In genomic region chr13:9817356-9817755, GRCm38 (mm10) we compare ENCODE assay signal across 14 mouse cellular contexts. TPM values are rescaled to one million over a fixed set of nuclear protein-coding genes. Genes with fewer than 3 reads are reported as not detected.
A peak's percentile ranks its signal among the peaks of the same experiment; 100 is the strongest.
DNase-seq lines count a peak whose midpoint lies in the region; TF ChIP-seq lines count a peak whose summit lies in the region.
"Had no signal": no experiment of that assay in that cellular context is flagged by ENCODE, and none has a peak within 500 bp of the region (broad histone marks: within the 10 kb centered on the region; RNA-seq: fewer than 3 reads in every experiment).

No protein-coding gene starts in this region.

- TF ChIP-seq CTCF in brain, embryonic 14.5 days (IDR thresholded peaks at IDR 0.05; ENCODE audit: borderline replicate concordance, extremely low read depth, insufficient read depth, insufficient read length), result no peak

- no peak for TF ChIP-seq POLR2A in brain, embryonic 14.5 days (IDR thresholded peaks at IDR 0.05; ENCODE audit: borderline replicate concordance, extremely low read depth, insufficient read depth, insufficient read length, poor library complexity, severe bottlenecking)

- peak; percentile 81 for DNase-seq in ES-CJ7 (ENCODE audit: low read depth, low spot score)
- DNase-seq in R1 (ENCODE audit: low read depth, low spot score), result peak; percentile 77
- DNase-seq in brain, embryonic 14.5 days (ENCODE audit: low read depth), result peak; percentile 20
- no peak for DNase-seq in right cerebral cortex, postnatal 25 days
- DNase-seq in c-Kit-positive CD71-positive TER-119-positive erythroid progenitor cells, embryonic 14.5 days (ENCODE audit: low spot score), result no peak
- DNase-seq: adrenal gland, adult 8-10 months; adrenal gland, postnatal 14 days; adrenal gland, postnatal 36 days; B cell, adult 2 months; cerebellum, adult 11-12 months; cerebellum, adult 2 months; cerebellum, adult 9-10 months; cerebellum, postnatal 25 days; forebrain, postnatal 0 days had no signal

RNA-seq across cellular contexts. Expression of gene Zmynd11, which starts 52.2 kb away (rescaled TPM):
- 223 and 255 TPM in 2 replicates for polyA plus RNA-seq in brain, embryonic 14.5 days (2012; rRNA removed)

Comparison
In these comparisons a context has a peak if more than half of its experiments do, and no peak if none do; other contexts are left out.
1. DNase-seq: peak in ES-CJ7 (single experiment), R1 (single experiment) and brain, embryonic 14.5 days (single experiment); none in right cerebral cortex, postnatal 25 days (single experiment) and c-Kit-positive CD71-positive TER-119-positive erythroid progenitor cells, embryonic 14.5 days (single experiment).